Mouse (Mus musculus) thymus, postnatal 36 days (tissue): ENCODE data around the gene Ms4a4c.
"Not testable (repeated sequence)": the region's sequence is repeated elsewhere in the genome, so short reads cannot be mapped to it uniquely, and the experiment has no call there.

Experiments used
- DNase-seq, 2 experiments: peaks; one replicate each; pipeline ENCODE4 v3.0.0; 2022; ENCODE audit warnings: mixed read lengths in 2 of 2

The Ms4a4c gene

GRCm38 (mm10) chr19:11466471-11466870 is 61.9 kb downstream of the Ms4a4c start:
- DNase-seq: no peak

- not testable (repeated sequence) for DNase-seq
Observed at GRCm38 (mm10) chr19:11468361-11468760, 63.8 kb downstream of the Ms4a4c start.

GRCm38 (mm10) chr19:11469215-11469614 is 64.6 kb downstream of the Ms4a4c start, which contains the start of gene Ms4a6c:
Ms4a6c (plus strand) TSS chr19:11469366.
- not testable (repeated sequence) for DNase-seq
